Mouse (Mus musculus): Measurements from ENCODE around the gene Pik3r1.

DNA sequence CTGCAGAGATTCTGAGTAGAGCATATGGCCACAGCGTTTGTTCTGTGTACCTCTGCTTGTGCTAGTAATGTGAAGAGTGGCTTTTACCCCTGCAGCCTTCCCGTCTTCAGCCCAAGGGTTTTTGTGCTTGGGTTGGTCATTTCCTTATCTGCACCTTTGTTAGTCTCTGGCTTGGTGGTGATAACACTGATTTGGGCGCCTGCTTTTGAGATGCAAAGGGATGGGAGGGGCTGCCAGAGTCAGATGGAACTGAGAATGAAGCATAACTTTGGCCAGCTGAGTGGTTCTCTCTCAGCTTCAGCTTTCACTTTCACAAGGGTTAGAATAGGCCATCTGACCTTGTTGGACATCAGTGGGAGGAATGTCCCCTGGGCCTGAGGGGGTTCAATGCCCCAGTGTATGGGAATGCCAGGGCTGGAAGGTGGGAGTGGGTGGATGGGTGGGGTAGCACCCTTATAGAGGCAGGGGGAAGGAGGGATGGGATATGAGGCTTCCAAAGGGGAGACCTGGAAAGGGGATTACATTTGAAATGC, 37.6 kb upstream of the Pik3r1 start:
- TF ChIP-seq CTCF (IDR thresholded peaks at IDR 0.05; ENCODE audit: borderline replicate concordance, extremely low read depth, insufficient read depth, insufficient read length) (no peak), POLR2A (IDR thresholded peaks at IDR 0.05; ENCODE audit: borderline replicate concordance, extremely low read depth, insufficient read depth, insufficient read length, poor library complexity, severe bottlenecking) (no peak)

All from brain, embryonic 14.5 days (tissue).